Mouse (Mus musculus) cerebellum, adult 9-10 months (tissue): ENCODE results near the gene Pef1.

Experiments used
- DNase-seq: peaks from one replicate; pipeline ENCODE4 v3.0.0; 2022

Pef1 gene

GRCm38 (mm10) chr4:130176156-130176720, 73.9 kb downstream of the Pef1 start:
- DNase-seq = no peak

GRCm38 (mm10) chr4:130177087-130177486, 74.7 kb downstream of the Pef1 start:
- DNase-seq = no peak

GRCm38 (mm10) chr4:130177536-130177935, 75.2 kb downstream of the Pef1 start:
- no peak for DNase-seq
